Mouse (Mus musculus): ENCODE measurements around the gene Mrrf. TPM values are rescaled to one million over a fixed set of nuclear protein-coding genes. Genes with fewer than 3 reads are reported as not detected.

The Mrrf gene
- 2.5 and 6.8 TPM in 2 replicates for polyA plus RNA-seq (2012; ENCODE audit: insufficient read depth, low replicate concordance)

DNA sequence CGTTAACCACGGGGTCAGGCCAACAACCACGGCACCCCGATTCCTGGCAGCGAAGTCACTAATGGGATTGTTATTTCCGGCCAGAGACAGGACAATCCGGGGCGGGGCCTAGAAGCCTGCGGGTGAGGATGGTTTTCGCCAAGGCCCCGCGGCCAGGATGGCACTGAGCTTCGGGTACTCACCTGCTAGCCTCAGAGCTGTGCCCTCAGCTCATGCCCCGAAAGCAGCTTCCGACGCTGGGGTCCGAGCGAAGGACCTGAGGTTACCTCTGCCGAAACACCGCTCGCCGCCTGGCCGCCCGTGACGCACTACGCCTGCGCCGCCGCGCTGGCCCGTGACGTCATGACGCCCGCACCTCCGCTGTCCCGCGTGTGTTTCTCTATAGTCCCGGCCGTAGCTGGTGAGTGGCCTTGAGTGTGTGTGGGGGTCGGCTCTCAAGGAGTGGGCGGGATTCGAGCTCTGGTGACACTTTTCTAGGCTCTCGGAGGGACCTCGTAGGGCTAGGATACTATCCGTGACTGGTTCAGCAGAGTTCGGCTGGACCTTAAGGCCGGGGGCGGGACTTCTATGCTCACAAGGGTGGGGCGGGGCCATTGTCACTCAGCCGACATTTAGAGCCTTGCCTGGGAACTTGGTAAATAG is at the start of gene Mrrf, which contains the start of gene Rbm18:
TSS of gene Mrrf (plus strand) at position 90 of the 642 bp plus-strand sequence.
TSS of gene Rbm18 (minus strand) at position 474 of the 642 bp plus-strand sequence.
- peaks cover 41% of the 10 kb centered on the region for H3K36me3 ChIP-seq (replicated peaks; ENCODE audit: low read length)

DNA sequence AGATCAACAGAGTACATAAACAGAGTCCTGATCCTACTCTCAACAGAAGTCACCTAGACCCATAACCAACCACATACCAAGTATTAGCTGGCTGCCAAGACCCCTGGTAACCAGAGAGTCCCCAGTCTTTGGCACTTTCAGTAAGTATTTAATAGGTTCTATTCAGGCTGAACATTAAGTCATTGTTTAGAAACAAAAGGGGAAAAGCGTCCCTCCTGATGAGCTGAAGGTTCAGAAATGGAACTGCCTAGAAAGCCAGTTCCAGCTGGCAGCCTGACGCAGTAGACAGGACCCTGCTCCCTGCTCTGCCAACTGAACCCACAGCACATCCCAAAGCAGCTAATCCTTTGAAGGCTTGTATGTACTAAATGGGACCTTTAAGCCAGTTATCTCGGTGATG is 47.0 kb upstream of the Mrrf start:
- peaks cover 99% of the 10 kb centered on the region for H3K27me3 ChIP-seq (replicated peaks)
- TF ChIP-seq FLI1 (IDR thresholded peaks at IDR 0.05; ENCODE audit: low read length) (no peak), GATA1 (IDR thresholded peaks at IDR 0.05; ENCODE audit: borderline replicate concordance, low read length) (no peak)

More for the DNA sequence above, at the start of gene Mrrf, which contains the start of gene Rbm18:
- Histone ChIP-seq H3K4me1 (peaks cover 48% of the 10 kb centered on the region), H3K4me3 (replicated peaks) (peak within 1 kb of the TSS; percentile 99), H3K27me3 (replicated peaks) (no peaks in the 10 kb centered on the region), H3K9me3 (no peaks in the 10 kb centered on the region)
- 0 out of 2 replicates have a peak, but pooled peaks have one; percentile 28 for TF ChIP-seq FLI1 (IDR thresholded peaks at IDR 0.05; ENCODE audit: low read length)
- no peak for TF ChIP-seq GATA1 (IDR thresholded peaks at IDR 0.05; ENCODE audit: borderline replicate concordance, low read length)

DNA sequence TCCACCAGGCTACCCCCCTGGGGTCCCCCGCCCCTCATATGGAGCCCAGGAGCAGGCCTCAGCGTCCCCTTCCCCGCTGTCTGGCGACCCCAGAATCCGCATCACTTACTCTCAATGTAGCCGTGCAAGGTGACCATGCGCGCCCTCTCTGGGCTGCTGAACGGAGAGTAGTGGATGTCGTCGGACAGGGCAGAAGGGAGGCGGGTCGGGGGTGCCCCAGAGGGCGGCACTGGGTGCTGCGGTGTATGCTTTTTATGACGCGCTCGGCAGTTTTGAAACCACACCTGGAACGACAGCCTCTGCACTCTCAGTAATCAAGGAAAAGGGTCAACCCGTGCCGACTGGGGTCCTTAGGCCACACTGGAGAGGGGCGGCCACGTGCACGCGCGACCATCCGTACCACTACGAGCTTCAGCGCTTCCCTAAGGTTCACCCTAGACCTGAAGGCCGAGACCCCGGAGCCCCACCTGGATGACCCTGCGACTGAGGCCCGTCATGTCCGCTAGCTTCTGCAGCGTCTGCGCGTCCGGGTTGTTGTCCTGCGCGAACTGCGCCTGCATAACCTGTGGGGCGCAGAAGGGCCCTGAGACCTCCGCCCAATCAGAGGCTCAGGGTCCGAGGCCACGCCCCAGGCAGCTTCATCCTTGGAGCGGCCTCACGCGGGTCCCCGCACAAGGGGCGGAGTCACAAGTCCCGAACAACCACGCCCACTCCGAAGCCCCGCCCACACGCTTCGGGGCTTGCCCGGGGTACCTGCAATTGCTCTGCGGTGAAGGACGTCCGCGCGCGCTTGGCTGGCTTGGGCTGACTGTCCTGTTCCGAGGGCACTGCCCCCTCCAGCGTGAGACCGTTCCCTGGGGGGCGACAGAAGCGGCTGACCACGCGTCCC is 45.1 kb upstream of the Mrrf start:
- Histone ChIP-seq H3K9me3 (no peaks in the 10 kb centered on the region), H3K36me3 (replicated peaks; ENCODE audit: low read length) (no peaks in the 10 kb centered on the region), H3K4me3 (replicated peaks) (peak overlapping the region; percentile 92), H3K4me1 (peaks cover 46% of the 10 kb centered on the region), H3K27me3 (replicated peaks) (peaks cover 99% of the 10 kb centered on the region)
- TF ChIP-seq GATA1 (IDR thresholded peaks at IDR 0.05; ENCODE audit: borderline replicate concordance, low read length) (no peak), FLI1 (IDR thresholded peaks at IDR 0.05; ENCODE audit: low read length) (no peak)

More for the DNA sequence above, 47.0 kb upstream of the Mrrf start:
- Histone ChIP-seq H3K4me3 (replicated peaks) (no peak overlapping the region), H3K36me3 (replicated peaks; ENCODE audit: low read length) (no peaks in the 10 kb centered on the region), H3K9me3 (no peaks in the 10 kb centered on the region), H3K4me1 (peaks cover 39% of the 10 kb centered on the region)

DNA sequence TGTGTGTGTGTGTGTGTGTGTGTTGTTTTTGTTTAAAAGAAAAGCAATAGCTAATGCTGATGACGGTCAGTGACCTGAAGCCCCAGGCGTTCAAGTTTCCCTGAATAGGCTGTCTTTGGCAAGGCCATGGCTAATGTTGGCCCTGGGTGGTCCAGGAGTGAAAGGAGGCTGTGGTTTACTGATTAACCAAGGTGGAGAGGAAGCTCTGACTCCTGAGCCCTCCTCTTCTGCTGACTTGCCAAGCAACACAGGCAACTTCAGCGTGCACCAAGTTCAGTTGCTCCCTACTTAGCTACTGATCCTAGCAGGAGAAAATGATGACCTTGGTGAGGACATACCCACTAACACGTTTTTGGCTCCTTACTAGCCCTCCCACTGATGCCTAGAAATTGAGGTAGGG is 43.4 kb upstream of the Mrrf start:
- no peaks in the 10 kb centered on the region for H3K9me3 ChIP-seq
- peak overlapping the region; percentile 44 for H3K4me3 ChIP-seq (replicated peaks)
- peaks cover 99% of the 10 kb centered on the region for H3K27me3 ChIP-seq (replicated peaks)
- TF ChIP-seq GATA1 (IDR thresholded peaks at IDR 0.05; ENCODE audit: borderline replicate concordance, low read length) = no peak
- TF ChIP-seq FLI1 (IDR thresholded peaks at IDR 0.05; ENCODE audit: low read length) = no peak
- no peaks in the 10 kb centered on the region for H3K36me3 ChIP-seq (replicated peaks; ENCODE audit: low read length)
- H3K4me1 ChIP-seq = peaks cover 54% of the 10 kb centered on the region

DNA sequence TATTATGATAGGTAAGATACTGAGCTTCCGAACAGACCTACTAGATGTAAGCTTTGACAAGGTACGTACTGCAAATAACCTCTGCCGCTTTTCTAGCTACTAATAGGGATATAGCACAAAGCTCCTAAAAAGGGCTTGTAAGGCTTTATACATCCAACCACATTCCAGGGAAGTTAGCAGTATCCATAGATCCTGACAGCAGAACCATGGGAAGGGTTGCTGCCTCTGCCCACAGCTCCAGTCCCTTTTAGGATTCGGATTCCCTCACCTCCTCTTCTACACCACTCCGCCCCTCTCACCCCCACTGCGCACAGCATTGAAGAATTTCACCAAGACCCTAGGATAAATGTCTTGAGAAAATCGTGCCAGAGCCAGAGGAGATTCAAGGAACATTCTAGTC is 42.9 kb upstream of the Mrrf start:
- H3K4me1 ChIP-seq = peaks cover 54% of the 10 kb centered on the region
- TF ChIP-seq GATA1 (IDR thresholded peaks at IDR 0.05; ENCODE audit: borderline replicate concordance, low read length) = no peak
- TF ChIP-seq FLI1 (IDR thresholded peaks at IDR 0.05; ENCODE audit: low read length) = no peak

DNA sequence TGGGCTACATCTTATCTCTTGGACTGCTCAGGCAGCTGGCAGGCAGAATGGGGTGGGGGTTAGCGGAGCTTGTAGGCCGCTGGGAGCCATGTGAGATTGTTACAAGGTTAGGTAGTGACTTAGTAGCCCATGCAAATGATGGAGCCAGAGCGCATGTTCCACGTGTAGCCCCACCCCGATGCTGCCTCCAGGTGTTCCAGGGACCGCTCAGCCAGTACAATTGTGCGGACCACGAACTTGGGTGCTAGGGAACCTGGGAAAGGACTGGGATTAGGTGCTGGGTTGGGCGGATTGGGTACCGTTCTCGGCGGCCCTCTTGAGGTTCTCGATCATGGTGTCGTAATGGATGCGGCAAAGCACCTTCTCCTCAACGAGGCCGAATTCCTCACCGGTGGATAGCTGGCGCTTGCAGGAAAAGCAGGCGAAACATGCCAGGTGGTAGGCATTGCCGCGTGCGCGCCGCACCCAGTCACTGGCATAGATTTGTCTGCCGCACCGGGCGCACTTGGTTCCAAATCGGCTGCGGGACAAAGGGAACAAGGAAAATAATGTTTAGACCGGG is 42.2 kb upstream of the Mrrf start:
- Histone ChIP-seq H3K9me3 (no peaks in the 10 kb centered on the region), H3K36me3 (replicated peaks; ENCODE audit: low read length) (no peaks in the 10 kb centered on the region), H3K27me3 (replicated peaks) (peaks cover 100% of the 10 kb centered on the region), H3K4me1 (peaks cover 54% of the 10 kb centered on the region), H3K4me3 (replicated peaks) (peak overlapping the region; percentile 51)
- TF ChIP-seq GATA1 (IDR thresholded peaks at IDR 0.05; ENCODE audit: borderline replicate concordance, low read length) = no peak

More for the DNA sequence above, 42.9 kb upstream of the Mrrf start:
- Histone ChIP-seq H3K36me3 (replicated peaks; ENCODE audit: low read length) (no peaks in the 10 kb centered on the region), H3K27me3 (replicated peaks) (peaks cover 100% of the 10 kb centered on the region), H3K4me3 (replicated peaks) (no peak overlapping the region), H3K9me3 (no peaks in the 10 kb centered on the region)

DNA sequence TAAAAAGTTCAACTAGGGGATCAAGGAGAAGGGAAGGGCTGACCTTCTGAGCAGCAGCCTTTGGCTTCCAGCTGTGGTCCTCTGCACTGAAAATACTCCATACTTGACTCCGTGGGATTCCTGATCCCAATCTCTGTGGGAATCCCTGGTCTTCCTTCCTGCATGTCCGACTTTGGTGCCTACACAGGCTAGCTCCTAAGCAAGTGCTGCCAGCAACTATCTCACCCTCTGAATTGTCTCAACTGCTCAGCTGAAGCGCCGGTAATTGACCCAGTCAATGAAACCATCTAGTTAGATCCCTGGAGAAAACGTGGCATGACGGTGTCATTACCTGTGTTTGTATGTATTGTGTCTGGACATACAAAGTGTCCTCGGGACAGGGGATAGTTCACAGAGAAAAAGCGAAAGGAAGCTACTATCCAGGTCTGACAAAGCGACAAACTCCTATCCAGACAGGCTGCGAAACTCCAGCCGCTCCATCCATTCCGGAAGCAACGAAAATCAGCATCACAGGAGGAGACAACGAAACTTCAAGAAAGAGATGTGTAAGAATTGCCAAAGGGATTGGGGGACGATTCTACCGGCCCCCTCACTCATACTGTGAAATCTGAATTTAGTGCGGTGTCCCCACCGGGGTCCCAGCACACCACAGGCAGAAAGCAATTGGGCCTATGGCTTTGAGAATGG is 38.9 kb upstream of the Mrrf start:
- Histone ChIP-seq H3K9me3 (no peaks in the 10 kb centered on the region), H3K36me3 (replicated peaks; ENCODE audit: low read length) (no peaks in the 10 kb centered on the region), H3K4me3 (replicated peaks) (no peak overlapping the region), H3K4me1 (peaks cover 39% of the 10 kb centered on the region), H3K27me3 (replicated peaks) (peaks cover 100% of the 10 kb centered on the region)
- no peak for TF ChIP-seq FLI1 (IDR thresholded peaks at IDR 0.05; ENCODE audit: low read length)
- no peak for TF ChIP-seq GATA1 (IDR thresholded peaks at IDR 0.05; ENCODE audit: borderline replicate concordance, low read length)

DNA sequence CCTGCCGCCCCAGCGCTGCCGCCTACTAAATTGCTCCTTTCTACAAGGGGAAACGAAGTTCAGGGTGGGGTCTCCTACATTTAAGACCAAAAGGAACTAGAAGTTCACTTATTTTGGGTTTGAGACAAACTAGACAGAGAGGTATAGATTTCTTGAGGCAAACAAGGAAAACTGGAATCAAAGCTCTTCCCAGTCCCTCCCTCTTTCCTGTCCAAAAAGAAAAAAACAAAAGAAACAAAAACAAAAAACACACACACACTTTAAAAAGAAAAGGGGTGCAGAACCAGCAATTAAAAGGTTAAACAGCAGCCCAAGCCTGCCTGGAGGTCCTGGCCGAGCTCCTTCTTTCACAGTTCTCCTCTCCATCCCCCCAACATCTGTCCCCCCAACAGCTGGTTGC is 38.2 kb upstream of the Mrrf start:
- no peaks in the 10 kb centered on the region for H3K9me3 ChIP-seq
- H3K4me1 ChIP-seq = peaks cover 41% of the 10 kb centered on the region
- H3K36me3 ChIP-seq (replicated peaks; ENCODE audit: low read length) = no peaks in the 10 kb centered on the region
- peaks cover 100% of the 10 kb centered on the region for H3K27me3 ChIP-seq (replicated peaks)
- no peak for TF ChIP-seq FLI1 (IDR thresholded peaks at IDR 0.05; ENCODE audit: low read length)
- no peak for TF ChIP-seq GATA1 (IDR thresholded peaks at IDR 0.05; ENCODE audit: borderline replicate concordance, low read length)
- H3K4me3 ChIP-seq (replicated peaks) = no peak overlapping the region

DNA sequence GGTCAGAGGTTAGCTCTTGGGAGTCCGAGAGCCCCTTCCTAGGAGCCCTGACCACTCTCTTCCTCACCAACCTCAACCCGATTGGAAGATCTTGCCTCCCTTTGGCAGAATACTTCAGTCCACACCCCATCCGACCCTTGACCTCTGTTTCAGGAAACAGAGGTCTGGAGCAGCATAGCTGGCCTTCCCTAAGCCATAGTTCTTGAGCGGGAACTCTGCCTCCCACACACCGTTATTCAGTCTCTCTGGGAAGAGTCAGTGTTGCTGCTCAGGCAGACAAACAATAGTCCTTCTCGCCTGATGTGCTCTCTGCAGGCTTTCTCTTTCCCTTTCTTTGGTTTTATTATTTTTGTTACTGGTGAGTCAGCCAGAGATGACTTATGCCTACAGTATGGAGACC is 36.5 kb upstream of the Mrrf start:
- Histone ChIP-seq H3K4me1 (peaks cover 44% of the 10 kb centered on the region), H3K4me3 (replicated peaks) (no peak overlapping the region), H3K9me3 (no peaks in the 10 kb centered on the region), H3K36me3 (replicated peaks; ENCODE audit: low read length) (no peaks in the 10 kb centered on the region), H3K27me3 (replicated peaks) (peaks cover 100% of the 10 kb centered on the region)
- TF ChIP-seq GATA1 (IDR thresholded peaks at IDR 0.05; ENCODE audit: borderline replicate concordance, low read length) (no peak), FLI1 (IDR thresholded peaks at IDR 0.05; ENCODE audit: low read length) (no peak)
